Mouse (Mus musculus) midbrain, embryonic 14.5 days (tissue): ENCODE measurements around the gene Sh3bgrl. TPM values are rescaled to one million over a fixed set of nuclear protein-coding genes. Genes with fewer than 3 reads are reported as not detected.
A peak's percentile ranks its signal among the peaks of the same experiment; 100 is the strongest.
"Not testable (repeated sequence)": the region's sequence is repeated elsewhere in the genome, so short reads cannot be mapped to it uniquely, and the experiment has no call there.

Source experiments
- ATAC-seq: fragments of 200-750 bp; cut with Nextera tagmentation; 2 replicates; pipeline ENCODE4 v1.8.0; 2017; ENCODE audit warnings: moderate number of reproducible peaks, moderate library complexity; ENCODE audit not compliant: low FRiP score, low TSS enrichment
- DNase-seq: peaks from one replicate; pipeline ENCODE4 v3.0.0-alpha.2; 2015
- H3K27ac ChIP-seq: fragments of 300-500 bp; sonication (generic); replicated peaks from 2 replicates; pipeline ENCODE4 v1.5.1; 2014; ENCODE audit warnings: mild to moderate bottlenecking, low read depth, low read length, moderate library complexity
- H3K27me3 ChIP-seq: fragments of 300-500 bp; sonication (generic); 2 replicates; pipeline ENCODE4 v1.6.1; 2014; ENCODE audit warnings: low read length, control low read depth, mixed read lengths; ENCODE audit not compliant: control insufficient read depth, insufficient read depth
- H3K36me3 ChIP-seq: fragments of 300-500 bp; sonication (generic); 2 replicates; pipeline ENCODE4 v1.6.1; 2014; ENCODE audit warnings: low read length, control low read depth; ENCODE audit not compliant: control insufficient read depth, insufficient read depth
- H3K4me1 ChIP-seq: fragments of 300-500 bp; sonication (generic); 2 replicates; pipeline ENCODE4 v1.6.1; 2014; ENCODE audit warnings: mild to moderate bottlenecking, antibody characterized with exemption, low read length, control low read depth; ENCODE audit not compliant: control insufficient read depth, insufficient read depth
- H3K4me2 ChIP-seq: fragments of 300-500 bp; sonication (generic); 2 replicates; pipeline ENCODE4 v1.6.1; 2014; ENCODE audit warnings: mild to moderate bottlenecking, low read length, moderate library complexity
- H3K4me3 ChIP-seq: fragments of 300-500 bp; sonication (generic); replicated peaks from 2 replicates; pipeline ENCODE4 v1.5.1; 2014; ENCODE audit warnings: low read depth, low read length
- H3K9ac ChIP-seq: fragments of 300-500 bp; sonication (generic); replicated peaks from 2 replicates; pipeline ENCODE4 v1.6.1; 2014; ENCODE audit warnings: mild to moderate bottlenecking, low read length, moderate library complexity
- H3K9me3 ChIP-seq: fragments of 300-500 bp; sonication (generic); 2 replicates; pipeline ENCODE4 v1.6.1; 2016; ENCODE audit warnings: low read length, control low read depth, mixed read lengths; ENCODE audit not compliant: control insufficient read depth
- WGBS: fragments of 180-500 bp; shearing (Covaris S2); extraction: QIAGEN DNeasy Blood & Tissue Kit; methylation state at CpG from one replicate; pipeline ENCODE4 v1.1.7; 2014; 5-methylcytosine and 5-hydroxymethylcytosine counted together
- polyA plus RNA-seq: library from polyadenylated mRNA; unstranded; fragments of >200 nt; fragmentation: Nextera tagmentation; extraction: Ambion mirVana; gene quantifications from 2 replicates; pipeline ENCODE4 v1.2.1, GENCODE M21; 2014

Sh3bgrl gene
- polyA plus RNA-seq, result 180 and 198 TPM in 2 replicates

DNA sequence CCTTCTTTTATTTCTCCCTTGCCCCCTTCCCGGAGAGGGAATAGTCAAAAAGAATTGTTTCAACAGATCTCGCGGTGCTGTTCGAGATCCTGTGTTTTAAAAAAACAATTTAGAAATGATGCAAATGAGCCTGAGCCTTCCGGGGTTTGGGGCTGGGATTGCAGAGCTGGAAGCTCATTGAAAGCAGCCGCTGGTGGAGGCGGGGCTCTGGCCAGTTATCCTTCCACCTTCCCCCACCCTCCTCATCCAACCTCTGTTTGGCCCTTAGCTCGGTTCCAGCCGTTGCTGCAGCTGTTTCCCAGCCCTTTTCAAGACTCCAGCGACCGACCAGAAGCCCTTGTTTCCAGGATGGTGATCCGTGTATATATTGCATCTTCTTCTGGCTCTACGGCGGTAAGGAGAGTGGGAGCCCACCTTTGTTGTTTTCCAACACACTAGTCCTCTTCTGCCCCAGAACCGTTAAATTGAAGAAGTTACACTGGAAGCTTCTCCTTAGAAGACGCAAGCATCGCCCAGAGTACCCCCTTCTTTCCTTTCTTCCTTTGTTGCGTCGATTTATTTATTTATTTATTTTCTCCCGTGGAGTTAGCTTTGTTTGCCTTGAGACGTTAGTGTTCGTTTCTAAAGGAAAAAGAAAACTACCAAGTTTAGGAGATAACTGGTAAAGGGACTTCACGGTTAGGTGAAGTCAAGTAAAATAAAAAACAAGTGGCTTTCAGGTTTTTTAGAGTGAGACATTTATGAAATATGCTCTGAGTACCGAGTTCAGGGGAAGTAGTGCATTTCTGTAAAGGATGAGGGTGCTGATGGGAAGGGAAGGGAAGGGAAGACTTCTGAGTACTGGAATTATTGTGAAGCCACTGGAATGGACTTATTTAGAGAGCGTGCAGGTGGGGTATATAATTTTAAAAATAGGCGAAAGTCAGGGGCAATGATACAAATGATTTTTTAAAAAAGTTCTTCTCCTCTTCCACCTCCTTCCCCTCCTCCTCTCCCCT is at the start of gene Sh3bgrl:
TSS of gene Sh3bgrl (plus strand) at position 121 of the 998 bp plus-strand sequence.
- peak within 1 kb of the TSS; percentile 88 for H3K27ac ChIP-seq
- ATAC-seq, result peak; percentile 94

DNA sequence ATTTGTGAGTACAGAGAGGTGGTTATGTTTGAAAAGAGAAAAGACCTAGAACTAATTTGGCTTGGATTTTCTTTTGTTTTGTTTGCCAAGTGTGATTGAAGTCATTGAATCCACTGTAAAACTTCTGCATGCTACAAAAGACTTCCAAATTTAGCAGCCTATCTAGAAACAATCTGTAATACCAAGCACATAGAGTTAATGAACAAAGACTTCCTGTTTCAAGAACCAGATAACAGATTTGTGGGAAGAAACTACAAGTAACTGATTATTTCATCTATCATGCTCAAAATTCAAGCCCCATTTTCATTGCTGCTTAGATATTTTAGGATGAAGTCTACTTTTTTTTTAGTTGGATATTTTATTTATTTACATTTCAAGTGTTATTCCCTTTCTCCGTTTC is 47.4 kb upstream of the Sh3bgrl start:
- no peak overlapping the region for H3K9ac ChIP-seq
- H3K36me3 ChIP-seq, result no peaks in the 10 kb centered on the region
- H3K27me3 ChIP-seq, result no peaks in the 10 kb centered on the region
- ATAC-seq (no peak), DNase-seq (no peak)
- H3K4me2 ChIP-seq, result no peak overlapping the region
- WGBS, result 77% methylated on average over 1 of the region's 1 CpGs
- no peak overlapping the region for H3K4me3 ChIP-seq
- no peak overlapping the region for H3K27ac ChIP-seq
- H3K9me3 ChIP-seq, result no peaks in the 10 kb centered on the region
- H3K4me1 ChIP-seq, result no peaks in the 10 kb centered on the region

More for the DNA sequence above, at the start of gene Sh3bgrl:
- no peaks in the 10 kb centered on the region for H3K9me3 ChIP-seq
- no peaks in the 10 kb centered on the region for H3K36me3 ChIP-seq
- WGBS, result 17% methylated on average over 26 of the region's 26 CpGs
- H3K4me1 ChIP-seq, result no peaks in the 10 kb centered on the region
- peak within 1 kb of the TSS; percentile 62 for H3K9ac ChIP-seq
- peak; percentile 84 for DNase-seq
- peak within 1 kb of the TSS; percentile 56 for H3K4me2 ChIP-seq
- peak within 1 kb of the TSS; percentile 47 for H3K4me3 ChIP-seq
- H3K27me3 ChIP-seq, result no peaks in the 10 kb centered on the region

DNA sequence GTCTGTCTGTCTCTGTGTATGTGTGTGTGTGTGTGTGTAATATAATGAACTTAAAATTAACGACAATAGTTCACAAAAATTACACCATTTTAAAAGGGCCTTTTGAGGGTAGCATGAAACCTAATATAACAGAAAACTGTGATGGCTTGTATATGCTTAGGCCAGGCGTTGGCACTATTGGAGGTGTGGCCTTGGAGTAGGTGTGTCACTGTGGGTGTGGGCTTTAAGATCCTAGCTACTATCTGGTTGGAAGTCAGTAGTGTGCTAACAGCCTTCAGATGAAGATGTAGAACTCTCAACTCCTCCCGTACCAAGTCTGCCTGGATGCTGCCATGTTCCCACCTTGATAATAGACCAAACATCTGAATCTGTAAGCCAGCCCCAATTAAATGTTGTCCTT is 23.4 kb upstream of the Sh3bgrl start:
- WGBS, result 83% methylated on average over 3 of the region's 3 CpGs
- DNase-seq (no peak), ATAC-seq (no peak)
- Histone ChIP-seq H3K36me3 (no peaks in the 10 kb centered on the region), H3K27me3 (no peaks in the 10 kb centered on the region), H3K4me1 (no peaks in the 10 kb centered on the region), H3K27ac (no peak overlapping the region), H3K4me3 (no peak overlapping the region), H3K9ac (no peak overlapping the region), H3K4me2 (no peak overlapping the region), H3K9me3 (no peaks in the 10 kb centered on the region)

DNA sequence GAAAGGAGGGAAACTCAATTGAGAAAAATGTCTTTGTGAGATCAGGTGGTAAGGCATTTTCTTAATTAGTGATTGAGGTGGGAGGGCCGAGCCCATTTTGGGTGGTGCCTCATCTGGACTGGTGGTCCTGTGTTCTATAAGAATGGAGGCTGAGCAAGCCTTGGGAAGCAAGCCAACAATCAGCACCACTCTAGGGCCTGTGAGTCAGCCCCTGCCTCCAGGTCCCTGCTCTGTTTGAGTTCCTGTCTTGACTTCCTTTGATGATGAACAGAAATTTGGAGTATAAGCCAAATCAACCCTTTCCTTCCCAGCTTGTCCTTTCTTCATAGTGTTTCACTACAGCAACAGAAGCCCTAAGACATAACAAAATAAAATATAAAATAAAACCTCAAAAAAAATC is 19.4 kb upstream of the Sh3bgrl start:
- ATAC-seq (no peak), DNase-seq (no peak)
- H3K9me3 ChIP-seq, result no peaks in the 10 kb centered on the region
- H3K4me2 ChIP-seq, result no peak overlapping the region
- H3K4me1 ChIP-seq, result no peaks in the 10 kb centered on the region
- H3K27ac ChIP-seq, result no peak overlapping the region
- no peak overlapping the region for H3K9ac ChIP-seq
- WGBS, result 53% methylated on average over 1 of the region's 1 CpGs
- no peaks in the 10 kb centered on the region for H3K27me3 ChIP-seq
- no peaks in the 10 kb centered on the region for H3K36me3 ChIP-seq
- no peak overlapping the region for H3K4me3 ChIP-seq

DNA sequence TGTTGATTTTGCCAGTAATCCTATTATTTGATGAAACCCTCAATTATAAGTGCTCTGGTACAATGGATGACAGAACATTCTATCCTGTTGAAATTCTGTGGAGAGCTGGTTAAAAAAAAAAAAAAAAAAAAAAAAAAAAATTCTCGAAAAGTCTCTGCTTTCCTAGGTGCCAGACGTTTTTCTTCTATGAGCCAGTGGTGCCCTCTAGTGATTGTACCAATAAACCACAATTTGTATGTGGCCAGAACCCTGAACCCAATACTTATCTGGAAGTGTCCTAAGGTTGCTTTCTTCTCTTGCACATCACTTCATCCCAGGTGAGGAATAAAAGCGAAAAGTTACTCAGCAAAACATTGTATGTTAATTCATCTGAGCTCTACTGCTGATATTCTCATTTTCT is 18.8 kb upstream of the Sh3bgrl start:
- WGBS, result 18% methylated on average over 3 of the region's 3 CpGs
- no peak overlapping the region for H3K4me3 ChIP-seq

DNA sequence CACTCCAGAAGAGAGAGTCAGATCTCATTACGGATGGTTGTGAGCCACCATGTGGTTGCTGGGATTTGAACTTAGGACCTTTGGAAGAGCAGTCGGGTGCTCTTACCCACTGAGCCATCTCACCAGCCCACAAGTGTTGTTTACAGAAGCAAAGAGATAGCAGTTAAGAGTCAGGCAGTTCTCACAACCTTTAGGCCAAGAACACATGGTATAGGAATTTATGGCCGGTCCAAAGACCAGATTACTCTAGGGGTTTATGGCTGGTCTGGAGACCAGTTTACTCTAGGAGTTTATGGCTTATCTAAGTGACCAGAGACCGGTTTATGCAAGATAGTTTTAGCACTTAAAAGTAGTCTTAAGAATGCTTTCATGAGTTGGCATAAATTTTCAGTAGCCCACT is 15.8 kb upstream of the Sh3bgrl start:
- 80% methylated on average over 3 of the region's 4 CpGs for WGBS
- H3K27me3 ChIP-seq, H3K9me3 ChIP-seq, H3K4me1 ChIP-seq, H3K4me2 ChIP-seq, H3K36me3 ChIP-seq, H3K9ac ChIP-seq, DNase-seq, H3K27ac ChIP-seq, H3K4me3 ChIP-seq, ATAC-seq: not testable (repeated sequence)

More for the DNA sequence above, 18.8 kb upstream of the Sh3bgrl start:
- Histone ChIP-seq H3K4me1 (no peaks in the 10 kb centered on the region), H3K9ac (no peak overlapping the region), H3K27me3 (no peaks in the 10 kb centered on the region), H3K36me3 (no peaks in the 10 kb centered on the region), H3K9me3 (no peaks in the 10 kb centered on the region), H3K4me2 (no peak overlapping the region), H3K27ac (no peak overlapping the region)
- DNase-seq (peak; percentile 59), ATAC-seq (no peak)

DNA sequence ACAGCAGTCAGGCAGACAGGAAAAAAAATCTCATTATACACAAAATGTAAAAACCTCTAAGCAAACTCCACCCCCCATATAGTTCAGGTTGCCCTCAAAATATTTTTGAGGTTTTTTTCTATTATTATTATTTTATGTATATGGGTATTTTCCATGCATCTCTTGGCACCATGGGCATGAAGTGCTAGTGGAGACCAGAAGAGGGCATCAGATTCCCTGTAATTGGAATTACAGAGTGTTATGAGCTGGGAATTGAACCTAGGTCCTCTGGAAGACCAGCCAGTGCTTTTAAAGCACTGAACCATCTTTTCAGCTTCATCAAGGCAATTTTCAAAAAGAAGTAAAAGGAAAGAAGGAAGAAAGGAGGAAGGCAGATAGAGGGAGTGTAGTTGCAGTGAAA is 8.1 kb upstream of the Sh3bgrl start:
- H3K27ac ChIP-seq, result no peak overlapping the region
- no peaks in the 10 kb centered on the region for H3K9me3 ChIP-seq
- H3K4me1 ChIP-seq, result no peaks in the 10 kb centered on the region
- no peak overlapping the region for H3K4me3 ChIP-seq
- H3K27me3 ChIP-seq, result no peaks in the 10 kb centered on the region
- ATAC-seq, result no peak
- H3K9ac ChIP-seq, result no peak overlapping the region
- no peak for DNase-seq
- H3K36me3 ChIP-seq, result no peaks in the 10 kb centered on the region
- H3K4me2 ChIP-seq, result no peak overlapping the region

DNA sequence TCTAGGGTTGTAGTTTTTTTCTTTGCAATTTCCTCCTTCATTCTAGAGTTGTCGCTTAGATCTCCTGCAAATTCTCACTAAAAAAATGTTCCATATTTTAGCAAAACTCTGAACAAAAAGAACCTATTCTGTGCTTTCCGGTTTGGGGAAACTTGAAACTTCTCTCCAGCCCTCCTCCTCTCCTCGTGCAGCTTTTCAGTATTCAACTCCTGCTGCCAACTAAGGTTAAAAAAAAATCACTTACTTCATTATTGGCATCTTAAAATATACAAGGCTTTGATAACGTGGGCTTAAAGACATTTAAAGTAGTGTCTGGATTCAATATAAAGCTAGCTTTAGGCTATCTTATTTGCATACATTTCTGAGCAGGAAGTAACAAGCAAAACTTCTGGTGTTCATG is 365 bp upstream of the Sh3bgrl start:
- peak overlapping the region; percentile 62 for H3K9ac ChIP-seq

DNA sequence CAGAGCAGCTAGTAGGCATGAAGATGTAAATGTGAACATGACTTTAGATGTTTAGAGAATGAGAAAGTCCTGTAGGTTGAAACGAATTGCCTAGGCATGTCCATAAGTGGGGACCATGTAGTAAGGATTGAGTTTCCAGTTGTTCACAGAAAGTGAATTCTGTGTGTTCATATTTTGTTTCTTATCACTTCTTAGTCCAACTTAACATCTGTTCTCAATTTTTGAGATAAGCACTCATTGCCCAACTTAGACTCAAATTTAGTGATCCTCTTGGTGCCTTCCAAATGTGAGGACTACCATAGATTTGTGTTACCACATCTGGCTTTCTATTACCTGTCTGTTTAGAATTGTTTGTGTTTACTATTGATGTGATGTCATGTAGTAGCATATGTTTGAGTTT is 3.3 kb downstream of the Sh3bgrl start:
- no peaks in the 10 kb centered on the region for H3K4me1 ChIP-seq
- no peak overlapping the region for H3K4me3 ChIP-seq
- H3K4me2 ChIP-seq, result no peak overlapping the region
- DNase-seq, result no peak
- no peaks in the 10 kb centered on the region for H3K36me3 ChIP-seq
- no peaks in the 10 kb centered on the region for H3K9me3 ChIP-seq
- H3K27me3 ChIP-seq, result no peaks in the 10 kb centered on the region
- H3K9ac ChIP-seq, result no peak overlapping the region
- no peak for ATAC-seq
- H3K27ac ChIP-seq, result no peak overlapping the region
- WGBS, result 84% methylated on average over 1 of the region's 1 CpGs

More for the DNA sequence above, 365 bp upstream of the Sh3bgrl start:
- peak overlapping the region; percentile 56 for H3K4me2 ChIP-seq
- peak overlapping the region; percentile 88 for H3K27ac ChIP-seq
- no peaks in the 10 kb centered on the region for H3K9me3 ChIP-seq
- DNase-seq, result no peak
- WGBS, result 18% methylated on average over 4 of the region's 4 CpGs
- no peak for ATAC-seq
- peak overlapping the region; percentile 47 for H3K4me3 ChIP-seq
- no peaks in the 10 kb centered on the region for H3K27me3 ChIP-seq
- H3K36me3 ChIP-seq, result no peaks in the 10 kb centered on the region
- H3K4me1 ChIP-seq, result no peaks in the 10 kb centered on the region
